Comparison of ENCODE assay signal across 8 mouse cellular contexts in genomic region chr12:79905828-79906737, GRCm38 (mm10).
A peak's percentile ranks its signal among the peaks of the same experiment; 100 is the strongest.
DNase-seq lines count a peak whose midpoint lies in the region; ATAC-seq lines count a peak whose summit lies in the region.

No protein-coding gene starts in this region.

- peak; percentile 72 for DNase-seq in adrenal gland, postnatal 10 days
- peak; percentile 32 to 65 for DNase-seq in kidney, postnatal 25 days
- DNase-seq in thymus, postnatal 10 days (ENCODE audit: low spot score in 2 of 2), result no peak
- no peak for DNase-seq in frontal cortex, adult 2 months (ENCODE audit: extremely low spot score in 1 of 2, low spot score in 1 of 2)
- DNase-seq in cerebellum, adult 9-10 months, result no peak

- no peak for ATAC-seq in embryonic facial prominence, embryonic 12.5 days (ENCODE audit: insufficient number of reproducible peaks, insufficient read depth, low FRiP score, low TSS enrichment)
- peak; percentile 75 for ATAC-seq in heart, embryonic 14.5 days (ENCODE audit: insufficient number of reproducible peaks, insufficient read depth, low FRiP score, low read depth)
- no peak for ATAC-seq in midbrain, embryonic 13.5 days

- peaks cover 29% of the 10 kb centered on the region for H3K4me1 ChIP-seq in embryonic facial prominence, embryonic 12.5 days
- H3K4me1 ChIP-seq in heart, embryonic 14.5 days (ENCODE audit: control insufficient read depth in 2 of 2, insufficient read depth in 2 of 2, low read length in 2 of 2), result peaks cover 50 to 61% of the 10 kb centered on the region in 2 experiments
- H3K4me1 ChIP-seq in midbrain, embryonic 13.5 days (replicated peaks), result peaks cover 40% of the 10 kb centered on the region

- no peak overlapping the region for H3K4me3 ChIP-seq in embryonic facial prominence, embryonic 12.5 days
- no peak overlapping the region for H3K4me3 ChIP-seq in heart, embryonic 14.5 days (ENCODE audit: control insufficient read depth in 1 of 2, insufficient read depth in 1 of 2, low read depth in 1 of 2, low read length in 2 of 2)
- H3K4me3 ChIP-seq in midbrain, embryonic 13.5 days (replicated peaks), result no peak overlapping the region

- H3K9ac ChIP-seq in embryonic facial prominence, embryonic 12.5 days, result no peak overlapping the region; the same call in 1 of the 2 replicates
- H3K9ac ChIP-seq in heart, embryonic 14.5 days (ENCODE audit: low read length), result peak overlapping the region; percentile 57
- no peak overlapping the region for H3K9ac ChIP-seq in midbrain, embryonic 13.5 days (replicated peaks)

- WGBS in embryonic facial prominence, embryonic 12.5 days, result 44% methylated on average over 10 of the region's 10 CpGs
- WGBS in heart, embryonic 14.5 days, result 19% methylated on average over 10 of the region's 10 CpGs
- 72% methylated on average over 10 of the region's 10 CpGs for WGBS in midbrain, embryonic 13.5 days

- no peak overlapping the region for H3K4me2 ChIP-seq in embryonic facial prominence, embryonic 12.5 days (replicated peaks)
- H3K4me2 ChIP-seq in heart, embryonic 14.5 days (ENCODE audit: low read length), result no peak overlapping the region
- H3K4me2 ChIP-seq in midbrain, embryonic 13.5 days (replicated peaks), result no peak overlapping the region

- H3K9me3 ChIP-seq in embryonic facial prominence, embryonic 12.5 days, result no peaks in the 10 kb centered on the region
- no peaks in the 10 kb centered on the region for H3K9me3 ChIP-seq in heart, embryonic 14.5 days (ENCODE audit: control insufficient read depth, low read length)
- H3K9me3 ChIP-seq in midbrain, embryonic 13.5 days, result no peaks in the 10 kb centered on the region

- H3K27me3 ChIP-seq in embryonic facial prominence, embryonic 12.5 days, result no peaks in the 10 kb centered on the region
- H3K27me3 ChIP-seq in heart, embryonic 14.5 days (ENCODE audit: control insufficient read depth, insufficient read depth, low read length), result no peaks in the 10 kb centered on the region
- no peaks in the 10 kb centered on the region for H3K27me3 ChIP-seq in midbrain, embryonic 13.5 days

- no peaks in the 10 kb centered on the region for H3K36me3 ChIP-seq in embryonic facial prominence, embryonic 12.5 days
- H3K36me3 ChIP-seq in heart, embryonic 14.5 days (ENCODE audit: control insufficient read depth, insufficient read depth, low read length), result no peaks in the 10 kb centered on the region
- no peaks in the 10 kb centered on the region for H3K36me3 ChIP-seq in midbrain, embryonic 13.5 days

- H3K27ac ChIP-seq in embryonic facial prominence, embryonic 12.5 days, result peak overlapping the region; percentile 80
- peak overlapping the region; percentile 97 for H3K27ac ChIP-seq in heart, embryonic 14.5 days (replicated peaks in 1 of 2; ENCODE audit: control insufficient read depth in 1 of 2, insufficient read depth in 1 of 2, low read depth in 2 of 2, low read length in 2 of 2)
- peak overlapping the region; percentile 35; the same call in 1 of the 2 replicates for H3K27ac ChIP-seq in midbrain, embryonic 13.5 days

Comparison
In these comparisons a context has a peak if more than half of its experiments do, and no peak if none do; other contexts are left out.
1. DNase-seq: peak in adrenal gland, postnatal 10 days (single experiment) and kidney, postnatal 25 days (2 of 2); none in thymus, postnatal 10 days (0 of 2), frontal cortex, adult 2 months (0 of 2) and cerebellum, adult 9-10 months (single experiment).
2. H3K27ac ChIP-seq: peak in every context shown above with its lines; median percentile 97 in heart, embryonic 14.5 days; 80 in embryonic facial prominence, embryonic 12.5 days; 35 in midbrain, embryonic 13.5 days.